Mouse (Mus musculus) adrenal gland, adult (tissue): ENCODE measurements at regions not wholly inside any gene's neighbourhood (a gene's known extent, or its start where the extent isn't known, plus 50 kb on each side); places are given as distances from the start of the nearest gene placed in this dataset.
A peak's percentile ranks its signal among the peaks of the same experiment; 100 is the strongest.
"Not testable (repeated sequence)": the region's sequence is repeated elsewhere in the genome, so short reads cannot be mapped to it uniquely, and the experiment has no call there.

Experiments
- DNase-seq, 2 experiments: peaks; one replicate each; pipeline ENCODE4 v3.0.0; 2022 to 2023; ENCODE audit warnings: low spot score in 1 of 2; ENCODE audit not compliant: inconsistent age in 2 of 2

DNA sequence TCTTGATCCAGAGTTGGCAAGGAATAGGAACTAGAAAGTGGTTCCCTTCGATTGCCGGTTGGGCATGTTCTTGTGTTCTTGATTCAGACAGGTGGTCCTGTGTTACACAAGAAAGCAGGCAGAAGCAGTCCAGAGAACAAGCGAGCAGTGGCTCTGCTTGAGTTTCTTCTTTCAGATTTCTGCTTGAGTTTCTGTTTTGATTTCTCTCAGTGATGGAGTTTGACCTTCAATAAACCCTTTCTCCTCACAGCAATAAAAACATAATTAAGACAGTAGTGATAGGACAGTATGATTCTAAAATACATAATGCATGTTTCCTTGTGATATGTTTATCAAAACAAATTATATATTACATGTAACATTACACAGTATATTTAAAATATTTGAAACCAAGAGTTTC lies 59.1 kb downstream of the Klf6 start:
- DNase-seq, result no peak

DNA sequence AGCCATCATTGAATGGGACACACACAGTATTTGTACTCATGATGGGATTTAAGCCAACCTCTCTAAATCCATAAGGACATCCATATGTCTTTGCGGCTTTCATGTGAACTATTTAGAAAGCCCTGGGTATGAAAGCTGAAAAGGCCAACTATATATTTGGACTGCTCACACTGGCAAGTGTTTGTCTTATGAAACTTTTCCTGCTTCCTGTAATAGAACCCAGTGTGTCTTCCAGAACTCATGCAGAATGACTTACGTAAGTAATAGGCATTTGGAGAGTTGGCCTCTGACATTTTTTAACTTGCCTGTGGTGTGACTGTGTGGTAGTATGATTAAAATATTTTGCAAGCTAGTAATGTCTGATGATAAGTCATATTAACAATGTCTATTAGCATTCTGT lies 70.2 kb downstream of the Klf6 start:
- no peak for DNase-seq

DNA sequence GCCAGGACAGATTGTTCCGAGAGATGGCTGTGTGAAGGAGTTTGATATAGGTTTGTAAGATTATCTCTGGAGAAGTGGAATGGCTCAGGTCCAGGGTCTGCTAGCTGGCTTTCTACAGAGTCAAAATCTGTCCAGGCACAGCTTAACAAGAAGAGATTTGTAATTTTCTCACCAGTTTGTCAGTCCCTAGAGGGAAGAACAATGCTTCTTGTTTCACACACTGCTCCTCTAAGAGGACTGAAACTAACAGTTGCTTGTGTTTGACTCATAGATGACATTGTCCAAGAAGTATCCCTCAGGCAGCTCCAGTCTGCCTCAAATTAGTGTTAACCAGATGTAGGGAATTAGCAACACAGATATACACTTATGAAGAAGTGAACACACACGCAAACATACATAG lies 76.2 kb downstream of the Klf6 start:
- DNase-seq, result no peak

DNA sequence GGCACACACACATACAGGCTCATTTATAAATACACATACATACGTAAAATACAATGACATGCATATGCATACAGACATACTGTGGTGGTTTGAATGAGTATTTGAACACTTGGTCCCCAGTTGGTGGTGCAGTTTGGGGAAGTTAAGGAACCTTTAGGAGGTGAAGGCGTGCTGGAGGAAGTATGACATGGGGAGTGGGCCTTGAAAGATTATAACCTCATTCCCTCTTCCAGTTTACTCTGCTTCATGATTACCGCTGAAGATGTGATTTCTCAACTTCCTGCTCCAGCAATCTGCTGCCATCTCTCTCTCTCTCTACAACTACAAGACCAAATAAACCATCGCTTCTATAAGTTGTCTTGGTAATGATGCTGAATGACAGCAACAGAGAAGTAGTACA lies 76.7 kb downstream of the Klf6 start:
- no peak for DNase-seq

DNA sequence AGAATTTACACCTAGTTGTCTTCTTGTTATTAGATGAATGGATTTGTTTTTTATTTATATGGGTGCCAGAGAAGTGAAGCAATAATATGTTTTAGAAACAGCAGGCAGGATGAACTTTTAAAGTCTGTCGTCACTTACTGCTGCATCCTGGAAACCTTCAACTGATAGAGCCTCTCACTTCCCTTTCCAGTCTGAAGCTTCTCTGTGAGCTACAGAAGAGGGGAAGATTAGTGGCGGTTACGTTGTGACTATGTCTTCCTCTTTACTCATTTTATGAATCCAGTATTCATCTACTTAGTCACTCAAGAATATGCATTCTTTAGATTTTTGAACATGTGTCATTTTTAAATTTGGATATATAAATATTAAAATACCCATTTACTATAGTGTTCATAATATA lies 78.1 kb downstream of the Klf6 start:
- no peak for DNase-seq

DNA sequence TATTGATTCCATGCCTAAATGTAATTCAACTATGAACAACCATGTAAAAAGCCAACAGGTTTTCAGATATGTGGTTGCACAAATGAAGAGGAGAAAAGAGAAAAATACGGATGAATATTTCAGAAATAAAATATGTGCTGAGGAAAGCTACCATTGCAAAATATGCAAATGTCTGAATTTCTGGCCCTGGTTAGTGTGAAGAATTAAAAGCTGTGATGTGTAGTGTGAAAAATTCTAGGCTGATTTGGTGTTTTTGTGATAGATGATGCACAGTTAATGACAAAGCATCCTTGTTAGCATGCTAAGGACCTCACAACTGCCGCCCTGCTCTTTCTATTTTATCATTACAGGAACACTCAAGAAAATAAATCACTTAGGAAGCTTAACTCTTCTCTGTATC lies 91.6 kb downstream of the Klf6 start:
- no peak for DNase-seq

DNA sequence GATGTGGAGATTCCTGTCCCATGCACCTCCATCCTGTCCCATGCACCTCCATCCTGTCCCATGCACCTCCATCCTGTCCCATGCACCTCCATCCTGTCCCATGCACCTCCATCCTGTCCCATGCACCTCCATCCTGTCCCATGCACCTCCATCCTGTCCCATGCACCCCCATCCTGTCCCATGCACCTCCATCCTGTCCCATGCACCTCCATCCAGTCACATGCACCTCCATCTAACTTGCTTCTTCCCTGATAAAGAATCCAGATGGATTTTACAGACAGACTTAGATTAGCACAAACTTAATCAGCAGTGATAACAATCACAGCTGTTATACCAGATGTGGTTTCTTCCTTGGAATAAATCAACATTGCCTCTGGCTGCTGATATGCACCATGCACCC lies 93.8 kb downstream of the Klf6 start:
- DNase-seq, result not testable (repeated sequence)

DNA sequence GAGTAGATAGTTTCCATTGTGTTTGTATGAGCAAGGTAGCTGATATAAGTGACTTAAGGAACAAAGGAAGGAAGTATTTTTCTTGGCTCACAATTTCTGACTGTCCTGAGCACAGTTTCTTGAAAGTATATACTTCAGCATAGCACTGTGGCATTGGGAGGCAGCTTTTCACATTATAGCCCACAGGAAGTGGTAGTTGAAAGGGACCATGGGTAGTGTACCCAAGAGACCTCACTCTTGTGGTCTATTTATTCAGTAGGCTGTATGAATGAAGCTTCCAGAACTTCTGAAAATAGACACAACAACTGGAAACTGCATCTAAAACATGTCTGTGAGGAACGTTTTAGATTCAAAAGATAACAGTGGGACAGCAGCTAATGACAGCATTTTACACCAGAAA lies 94.9 kb downstream of the Klf6 start:
- no peak for DNase-seq

DNA sequence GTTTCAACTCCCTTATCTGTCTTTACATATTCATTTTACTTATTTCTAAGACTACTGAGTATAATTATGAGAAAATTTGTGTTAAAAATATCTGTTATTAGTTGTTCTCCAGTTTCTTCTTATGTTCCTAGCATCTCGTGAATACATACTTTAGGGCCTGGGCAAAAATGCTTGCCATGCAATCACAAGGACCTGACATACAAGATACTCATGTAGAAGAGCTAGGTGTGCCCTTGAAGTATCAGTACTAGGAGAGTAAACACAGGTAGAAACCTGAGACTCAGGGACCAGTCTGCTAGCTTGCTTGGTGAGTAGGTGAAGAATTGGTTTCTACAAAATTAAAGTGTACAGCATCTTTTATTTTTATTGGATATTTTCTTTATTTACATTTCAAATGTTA lies 101.7 kb downstream of the Klf6 start:
- DNase-seq, result no peak

DNA sequence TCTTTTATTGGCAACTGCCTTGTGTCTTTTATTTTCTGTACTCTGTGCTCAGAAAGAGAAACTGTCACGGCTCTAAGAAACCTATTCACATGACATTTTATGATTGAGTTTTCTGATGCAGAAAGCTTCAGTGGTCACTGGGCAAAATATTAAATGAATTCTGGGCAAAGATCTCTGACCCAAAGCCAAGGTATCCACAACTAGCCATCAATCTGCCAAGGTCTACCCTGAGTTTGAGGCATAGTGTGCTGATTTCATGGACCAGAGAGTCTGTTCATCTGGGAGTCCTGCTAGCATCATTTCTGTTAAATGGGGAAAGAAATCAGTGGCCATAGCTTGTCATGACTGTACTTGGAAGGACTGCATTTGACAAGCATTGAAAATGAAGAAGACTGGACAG lies 103.3 kb downstream of the Klf6 start:
- DNase-seq, result no peak

DNA sequence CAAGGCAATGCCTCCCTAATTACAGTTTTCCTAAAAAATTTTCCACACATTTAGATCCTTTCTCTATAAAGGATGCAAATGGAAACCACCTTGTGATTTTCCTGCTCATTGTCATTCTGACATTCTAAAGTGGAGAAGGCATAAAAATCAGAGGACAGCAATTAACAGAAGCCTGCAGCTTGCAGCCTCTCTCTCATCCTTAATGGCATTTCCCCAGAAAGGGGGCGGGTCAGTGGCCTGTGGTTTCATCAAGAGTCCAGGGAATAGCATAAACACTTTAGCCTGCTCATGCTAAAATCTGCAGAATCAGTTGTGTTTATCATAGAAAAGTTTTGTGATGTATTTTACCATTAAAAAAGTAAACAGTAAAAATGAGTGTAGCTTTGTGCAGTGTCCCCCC lies 117.3 kb downstream of the Klf6 start:
- no peak for DNase-seq

DNA sequence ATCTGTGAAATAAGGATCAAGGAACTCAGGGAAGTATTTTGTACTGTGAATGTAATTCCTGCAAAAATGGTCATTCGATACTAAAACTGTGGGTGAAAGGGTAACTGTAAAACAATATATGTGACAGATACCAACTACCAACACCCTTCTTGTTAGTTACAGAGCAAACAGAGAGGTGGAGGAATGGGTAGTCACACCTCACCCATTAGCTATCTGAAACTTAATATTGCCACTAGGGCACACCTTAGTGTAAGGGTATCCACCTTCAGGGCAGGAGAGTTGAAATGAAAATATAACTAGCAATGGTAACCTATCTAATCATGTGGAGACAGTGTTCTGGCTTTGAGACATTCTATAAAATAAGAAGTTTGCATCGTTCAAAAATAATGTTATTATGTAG lies 126.2 kb downstream of the Klf6 start:
- no peak for DNase-seq

DNA sequence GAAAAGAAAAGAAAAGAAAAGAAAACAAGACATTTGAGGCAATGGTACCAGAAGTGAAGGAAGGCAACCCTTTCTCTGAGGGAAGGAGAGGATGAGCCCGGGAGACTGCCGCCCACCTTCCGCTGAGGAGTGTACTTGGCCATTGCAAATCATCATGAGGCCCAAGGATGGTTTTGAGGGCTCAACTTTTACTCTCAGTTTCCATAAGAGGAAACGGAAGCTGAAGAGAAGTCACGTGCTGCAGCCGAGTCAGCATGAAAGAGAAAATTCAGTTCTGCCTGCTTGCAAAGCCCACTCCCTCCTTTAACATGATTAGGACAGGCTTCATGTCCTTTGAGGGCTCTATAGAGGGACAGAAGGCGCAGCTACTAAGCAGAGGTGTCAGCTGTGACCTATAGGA lies 127.1 kb downstream of the Klf6 start:
- DNase-seq, result no peak

DNA sequence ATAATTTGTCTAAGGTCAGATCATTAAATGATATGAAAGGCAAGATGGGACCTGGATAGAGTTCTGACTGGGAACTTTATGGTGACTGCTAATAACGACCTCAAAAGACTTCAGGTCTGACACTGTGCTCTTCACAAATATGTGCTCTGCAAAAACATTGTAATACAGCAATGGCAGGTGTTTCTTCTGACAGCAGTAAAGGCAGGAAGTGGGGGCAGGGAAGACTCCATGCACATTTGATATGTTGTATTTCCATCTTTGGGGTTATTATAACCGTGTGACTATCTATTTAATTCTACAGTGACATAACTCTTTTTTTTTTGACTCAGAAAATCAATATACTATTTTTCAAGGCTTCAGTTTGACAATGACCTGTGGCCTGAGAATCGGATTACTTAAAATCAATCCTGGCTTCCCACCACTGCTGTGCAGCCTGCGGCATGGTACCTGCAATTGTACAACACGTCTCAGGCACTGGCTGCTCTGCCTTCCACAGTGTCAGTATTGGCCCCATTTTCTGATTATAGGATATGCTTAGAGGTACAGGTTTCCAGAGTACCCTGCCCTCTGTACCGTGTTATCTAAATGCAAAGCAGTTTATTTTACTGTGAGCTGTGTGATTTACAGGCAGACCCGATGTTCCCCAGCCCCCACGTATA lies 139.4 kb downstream of the Klf6 start:
- DNase-seq, result no peak

DNA sequence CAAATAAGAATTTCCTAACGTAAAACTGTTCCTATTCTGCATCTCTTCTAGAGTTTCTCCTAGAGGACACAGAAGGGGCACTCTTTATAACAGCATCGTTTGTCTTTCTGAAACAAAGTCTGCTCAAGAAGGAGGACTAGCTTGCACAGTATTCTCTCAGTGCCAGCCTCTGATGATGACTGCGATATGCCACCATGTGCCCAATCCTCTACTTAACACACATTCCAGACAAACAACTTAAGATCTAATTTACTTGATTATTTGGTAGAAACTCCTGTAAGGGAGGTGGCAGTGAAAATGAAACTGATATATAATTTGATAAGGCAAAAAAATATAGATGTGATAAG lies 139.9 kb downstream of the Klf6 start:
- DNase-seq, result no peak

DNA sequence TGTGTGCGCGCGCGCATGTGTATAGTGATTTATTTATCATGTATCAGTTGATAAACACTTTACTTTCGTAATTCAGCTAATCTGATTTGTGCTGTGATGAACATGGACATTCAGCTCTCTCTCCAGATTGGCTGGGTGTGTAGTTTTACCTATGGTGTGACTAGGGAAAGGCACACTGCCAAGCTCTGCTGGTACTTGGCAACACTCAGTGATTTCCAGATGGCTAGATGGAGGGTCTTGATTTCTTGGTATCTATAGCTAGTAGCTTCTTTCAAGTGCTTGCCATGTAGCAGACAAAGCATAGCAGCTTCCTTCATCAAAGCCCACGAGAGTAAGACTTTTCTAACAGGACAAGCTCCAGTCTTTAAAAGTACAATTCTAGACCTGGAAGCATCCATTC lies 144.6 kb downstream of the Klf6 start:
- no peak for DNase-seq

DNA sequence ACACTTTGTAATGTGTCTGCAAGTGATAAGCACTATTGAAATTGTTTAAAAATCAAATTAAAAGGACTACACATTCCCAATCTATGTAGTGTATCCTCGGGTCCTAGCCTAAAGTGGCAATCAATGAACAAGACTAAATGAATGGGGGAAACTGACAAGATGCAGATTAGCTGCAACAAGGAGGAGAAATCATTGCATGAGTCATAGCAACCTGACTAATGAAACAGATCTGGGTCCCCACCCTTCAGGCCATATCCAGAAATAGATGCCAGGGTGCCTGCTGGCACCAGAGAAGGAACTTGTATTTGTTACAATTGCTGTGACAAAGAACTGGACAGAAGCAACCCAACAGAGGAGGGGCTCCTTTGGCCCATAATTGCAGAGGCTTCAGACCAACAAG lies 148.4 kb downstream of the Klf6 start:
- peak in 1 of 2 experiments; percentile 34 for DNase-seq

DNA sequence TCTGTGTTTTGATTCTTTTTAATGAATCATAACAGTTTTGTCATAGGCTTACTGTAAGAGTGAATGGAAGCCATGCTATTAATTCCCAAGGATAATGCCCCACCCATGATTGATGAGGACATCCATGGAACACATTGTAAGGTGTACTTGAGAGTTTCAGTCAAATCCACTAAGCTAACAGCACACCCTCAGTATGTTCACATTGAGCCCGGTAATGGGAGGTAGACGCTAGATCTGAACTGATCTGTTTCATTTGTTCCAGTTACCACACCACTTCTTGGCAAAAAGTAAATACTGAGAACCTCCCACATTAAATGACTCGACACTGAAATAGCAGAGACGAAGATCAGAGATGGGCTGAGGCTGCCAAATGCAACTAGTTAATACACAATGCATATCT lies 165.9 kb downstream of the Klf6 start:
- no peak for DNase-seq

DNA sequence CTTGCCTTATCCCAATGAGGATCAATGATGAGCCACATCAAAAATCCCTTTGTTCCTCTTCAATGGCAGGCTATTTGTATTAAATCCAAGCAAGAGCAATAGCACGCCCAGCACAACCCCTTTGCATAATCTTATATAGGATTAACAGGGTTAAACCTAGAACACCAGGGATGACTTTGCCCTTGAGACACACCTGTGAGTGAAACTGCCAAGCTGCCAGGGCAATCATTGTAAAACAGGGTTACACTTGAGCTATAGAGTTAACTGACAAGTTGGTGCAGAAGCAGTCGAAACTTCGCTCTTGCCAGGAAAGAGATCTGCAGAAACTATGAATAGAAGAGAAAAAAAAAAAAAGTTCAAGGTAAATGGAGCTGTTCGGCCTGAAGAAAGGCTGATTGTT lies 167.6 kb downstream of the Klf6 start:
- peak in 1 of 2 experiments; percentile 48 for DNase-seq

DNA sequence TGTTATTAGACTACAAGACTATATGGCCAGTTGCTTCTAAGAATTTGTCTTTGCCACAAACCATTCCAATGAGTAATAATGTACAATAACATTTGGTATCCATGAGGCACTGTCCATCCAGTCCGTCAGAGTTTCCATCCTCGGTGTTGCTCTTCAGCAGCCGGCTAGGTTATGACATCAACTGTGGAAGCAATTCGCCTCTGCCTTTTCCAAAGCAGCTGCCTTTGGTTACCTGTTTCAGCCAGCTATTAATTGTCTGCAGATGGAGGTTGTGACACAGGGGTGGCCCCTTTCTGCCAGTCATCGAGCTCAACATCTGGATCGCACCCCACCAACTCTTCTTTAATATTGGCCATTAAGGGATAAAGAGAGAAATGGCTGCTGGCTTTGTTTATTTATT lies 168.2 kb downstream of the Klf6 start:
- peak in 1 of 2 experiments; percentile 29 for DNase-seq

DNA sequence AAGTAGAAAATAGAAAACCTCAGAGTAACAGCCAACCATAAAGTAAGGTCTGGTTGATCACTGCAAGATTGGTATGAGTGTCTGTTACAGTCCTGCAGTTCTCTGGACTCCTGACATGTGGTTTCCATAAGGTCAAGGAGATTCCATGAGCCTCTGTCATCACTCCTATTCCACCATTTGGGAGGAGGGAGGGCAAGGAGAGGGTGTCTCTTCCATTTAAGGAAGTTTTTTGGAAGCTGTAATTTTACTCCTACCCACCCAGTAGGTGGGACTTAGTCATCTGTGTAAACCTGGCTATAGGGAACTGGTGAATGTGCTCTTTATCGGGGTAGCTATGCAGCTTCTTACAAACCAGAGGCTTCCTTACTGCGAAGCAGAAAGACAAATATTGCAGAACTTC lies 168.8 kb downstream of the Klf6 start:
- no peak for DNase-seq

DNA sequence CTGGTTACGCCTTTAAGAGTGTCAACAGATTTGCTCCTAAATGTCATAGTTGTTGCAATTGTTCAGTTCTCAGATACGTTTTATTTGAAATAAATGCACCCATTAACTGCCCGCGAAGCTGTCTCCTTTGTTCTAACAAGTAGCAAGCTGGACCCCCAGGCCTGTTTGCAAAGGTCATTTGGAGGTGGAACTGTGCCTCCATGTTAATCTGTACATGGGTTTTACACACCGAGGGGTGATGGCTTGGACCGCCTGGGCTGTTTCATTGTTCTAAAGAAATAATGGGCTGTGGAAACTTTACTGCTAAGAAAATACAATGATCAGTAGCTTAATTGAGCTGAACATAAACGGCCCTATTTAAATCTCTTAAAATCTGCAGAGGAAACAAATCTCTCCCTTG lies 178.8 kb downstream of the Klf6 start:
- DNase-seq, result no peak

DNA sequence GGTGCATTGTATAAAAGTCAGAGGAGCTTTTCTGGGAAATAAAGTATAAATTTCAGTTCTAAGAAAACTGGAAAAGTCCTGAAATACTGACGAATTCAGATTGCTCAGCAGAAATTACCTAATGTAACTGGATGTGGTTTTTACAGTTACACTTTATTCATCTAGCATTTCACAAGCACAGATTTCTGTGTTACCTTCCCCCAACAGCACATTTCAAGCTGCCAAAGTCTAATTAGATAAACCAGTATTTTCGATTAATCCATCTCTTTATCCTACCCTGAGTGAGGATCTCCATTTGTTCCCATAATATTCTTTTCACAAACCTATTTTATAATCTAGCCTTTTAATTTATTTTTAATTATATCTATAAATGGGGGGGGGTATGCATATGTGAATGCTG lies 179.4 kb downstream of the Klf6 start:
- no peak for DNase-seq

DNA sequence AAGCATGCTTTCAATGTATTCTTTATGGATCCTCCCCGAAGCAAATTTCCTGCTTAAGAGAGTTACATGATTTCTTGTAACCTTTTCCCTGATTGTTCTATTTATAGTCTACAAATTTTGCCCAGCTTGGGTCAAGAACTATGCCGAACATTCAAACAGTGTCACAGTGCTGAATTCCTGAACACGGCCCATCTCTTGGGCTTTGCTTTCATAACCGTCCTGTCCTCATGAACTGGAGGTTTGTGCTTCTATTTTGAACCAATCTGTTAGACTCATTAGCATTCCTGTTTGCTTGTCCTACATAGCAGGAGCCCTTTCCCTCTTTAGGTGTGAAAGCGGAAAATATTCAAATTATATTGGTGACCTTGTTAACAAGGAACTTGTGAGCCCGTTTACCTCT lies 181.2 kb downstream of the Klf6 start:
- no peak for DNase-seq
